Mouse (Mus musculus) spleen, adult 2 months (tissue): ENCODE results near the gene Comp.

ENCODE experiments used
- CTCF ChIP-seq: fragments of 200-500 bp; IDR thresholded peaks from 2 replicates; pipeline ENCODE4 v1.5.1; 2011; ENCODE audit warnings: mild to moderate bottlenecking, inconsistent platforms; ENCODE audit not compliant: insufficient read depth, insufficient read length, insufficient replicate concordance; ENCODE audit errors: extremely low read depth
- POLR2A ChIP-seq: fragments of 200-500 bp; IDR thresholded peaks from 2 replicates; pipeline ENCODE4 v1.6.1; 2011; ENCODE audit warnings: low read depth, low read length, inconsistent platforms

GRCm38 (mm10) chr8:70371951-70372350 lies 1.4 kb upstream of the Comp start:
- TF ChIP-seq POLR2A (no peak), CTCF (no peak)
